Mouse (Mus musculus) forebrain, embryonic 11.5 days (tissue): ENCODE results near the gene Tmem167b. TPM values are rescaled to one million over a fixed set of nuclear protein-coding genes. Genes with fewer than 3 reads are reported as not detected.

Source experiments
- ATAC-seq: fragments of 200-750 bp; cut with Nextera tagmentation; replicated peaks from 2 replicates; pipeline ENCODE4 v1.8.0; 2017; ENCODE audit warnings: moderate TSS enrichment; ENCODE audit not compliant: low FRiP score
- DNase-seq: peaks from one replicate; pipeline ENCODE4 v3.0.0-alpha.2; 2017; ENCODE audit warnings: low spot score
- H3K27ac ChIP-seq: fragments of 300-500 bp; sonication (generic); 2 replicates; pipeline ENCODE4 v1.5.1; 2014; ENCODE audit warnings: low read depth, low read length
- H3K27me3 ChIP-seq: fragments of 300-500 bp; sonication (generic); 2 replicates; pipeline ENCODE4 v1.6.1; 2014; ENCODE audit warnings: mild to moderate bottlenecking, low read length, mixed read lengths; ENCODE audit not compliant: control insufficient read depth, insufficient read depth
- H3K36me3 ChIP-seq: fragments of 300-500 bp; sonication (generic); 2 replicates; pipeline ENCODE4 v1.6.1; 2014; ENCODE audit warnings: mild to moderate bottlenecking, low read length, moderate library complexity, mixed read lengths; ENCODE audit not compliant: control insufficient read depth, insufficient read depth
- H3K4me1 ChIP-seq: fragments of 300-500 bp; sonication (generic); replicated peaks from 2 replicates; pipeline ENCODE4 v1.6.1; 2014; ENCODE audit warnings: low read length, mixed read lengths; ENCODE audit not compliant: control insufficient read depth, insufficient read depth
- H3K4me2 ChIP-seq: fragments of 300-500 bp; sonication (generic); 2 replicates; pipeline ENCODE4 v1.6.1; 2014; ENCODE audit warnings: low read depth, mild to moderate bottlenecking, low read length, moderate library complexity, mixed read lengths; ENCODE audit not compliant: severe bottlenecking
- H3K4me3 ChIP-seq: fragments of 300-500 bp; sonication (generic); 2 replicates; pipeline ENCODE4 v1.5.1; 2014; ENCODE audit warnings: low read depth, low read length
- H3K9ac ChIP-seq: fragments of 300-500 bp; sonication (generic); 2 replicates; pipeline ENCODE4 v1.6.1; 2014; ENCODE audit warnings: low read length
- H3K9me3 ChIP-seq: fragments of 300-500 bp; sonication (generic); 2 replicates; pipeline ENCODE4 v1.6.1; 2016; ENCODE audit warnings: low read length, mixed read lengths; ENCODE audit not compliant: control insufficient read depth
- WGBS: fragments of 180-500 bp; shearing (Covaris S2); extraction: QIAGEN DNeasy Blood & Tissue Kit; methylation state at CpG from one replicate; pipeline ENCODE4 v1.1.7; 2014; 5-methylcytosine and 5-hydroxymethylcytosine counted together
- polyA plus RNA-seq: library from polyadenylated mRNA; unstranded; fragments of >200 nt; fragmentation: Nextera tagmentation; extraction: Ambion mirVana; gene quantifications from 2 replicates; pipeline ENCODE4 v1.2.1, GENCODE M21; 2014

The Tmem167b gene
- polyA plus RNA-seq, 1 experiment from 2014 or later: 53.3 TPM

DNA sequence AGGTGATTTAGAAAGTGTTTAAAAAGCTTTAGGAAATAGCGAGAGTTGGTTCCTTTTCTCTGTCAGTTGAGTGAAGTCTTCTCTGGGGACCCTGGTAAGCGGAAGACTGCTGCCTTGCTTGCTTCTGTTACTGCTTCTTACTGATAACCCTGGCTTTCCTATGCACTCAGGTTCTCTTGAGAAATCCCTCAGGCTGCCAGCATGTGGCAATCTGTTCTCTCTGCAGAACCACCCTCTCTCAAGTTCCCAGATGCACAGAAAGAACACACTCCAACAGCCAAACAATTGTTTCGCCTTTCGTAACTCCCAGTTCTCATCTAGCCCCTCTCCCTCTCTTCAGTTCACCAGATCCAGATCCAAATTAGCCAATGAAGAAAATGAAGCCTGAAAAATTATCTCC lies 4.4 kb downstream of the Tmem167b start:
- Histone ChIP-seq H3K4me3 (no peak overlapping the region), H3K4me1 (peaks cover 2% of the 10 kb centered on the region; the same call in 1 of the 2 replicates), H3K36me3 (no peaks in the 10 kb centered on the region; the same call in 1 of the 2 replicates), H3K9me3 (no peaks in the 10 kb centered on the region), H3K9ac (no peak overlapping the region), H3K27ac (no peak overlapping the region), H3K4me2 (no peak overlapping the region), H3K27me3 (no peaks in the 10 kb centered on the region)
- no peak for DNase-seq
- ATAC-seq: no peak
- 93% methylated on average over 4 of the region's 4 CpGs for WGBS

DNA sequence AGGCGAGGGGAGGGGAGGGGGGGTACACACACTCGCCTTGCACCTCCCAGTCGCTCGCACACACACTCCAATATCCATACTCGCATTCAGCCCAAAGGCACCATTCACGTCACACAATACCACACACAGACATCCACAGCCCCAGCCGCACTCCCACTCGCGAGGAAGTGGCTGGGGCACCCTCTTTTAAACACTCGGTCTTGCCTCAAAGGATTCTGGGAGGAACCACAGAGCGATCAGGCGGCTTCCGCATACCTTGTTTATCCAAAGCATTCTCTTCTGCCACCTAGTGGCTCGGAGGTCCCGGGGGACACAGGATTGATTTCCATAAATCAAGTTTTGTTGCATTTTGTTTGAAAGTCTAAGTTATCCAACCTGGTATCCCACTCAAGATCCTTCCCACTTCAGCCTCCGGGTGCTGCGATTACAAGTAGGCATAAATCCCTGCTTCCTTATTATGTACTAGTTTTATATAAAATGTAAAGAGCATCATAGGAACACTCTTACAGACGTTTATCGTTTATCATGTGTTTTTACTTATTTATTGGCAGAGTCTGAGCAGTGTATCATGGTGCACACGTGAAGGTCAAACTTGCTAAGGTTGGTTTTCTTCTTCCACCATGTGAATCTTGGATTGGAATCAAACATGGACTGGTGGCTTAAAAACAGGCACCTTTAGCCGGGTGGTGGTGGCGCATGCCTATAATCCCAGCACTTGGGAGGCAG lies 7.5 kb downstream of the Tmem167b start:
- peak overlapping the region; percentile 83 for H3K27ac ChIP-seq
- H3K4me1 ChIP-seq: no peaks in the 10 kb centered on the region; the same call in 1 of the 2 replicates
- WGBS: 18% methylated on average over 22 of the region's 22 CpGs
- DNase-seq (peak; percentile 93), ATAC-seq (peak; percentile 95)
- H3K36me3 ChIP-seq: no peaks in the 10 kb centered on the region; the same call in 1 of the 2 replicates
- H3K9ac ChIP-seq: peak overlapping the region; percentile 98
- no peaks in the 10 kb centered on the region for H3K27me3 ChIP-seq
- H3K4me2 ChIP-seq: peak overlapping the region; percentile 78
- peak overlapping the region; percentile 91 for H3K4me3 ChIP-seq
- H3K9me3 ChIP-seq: no peaks in the 10 kb centered on the region

DNA sequence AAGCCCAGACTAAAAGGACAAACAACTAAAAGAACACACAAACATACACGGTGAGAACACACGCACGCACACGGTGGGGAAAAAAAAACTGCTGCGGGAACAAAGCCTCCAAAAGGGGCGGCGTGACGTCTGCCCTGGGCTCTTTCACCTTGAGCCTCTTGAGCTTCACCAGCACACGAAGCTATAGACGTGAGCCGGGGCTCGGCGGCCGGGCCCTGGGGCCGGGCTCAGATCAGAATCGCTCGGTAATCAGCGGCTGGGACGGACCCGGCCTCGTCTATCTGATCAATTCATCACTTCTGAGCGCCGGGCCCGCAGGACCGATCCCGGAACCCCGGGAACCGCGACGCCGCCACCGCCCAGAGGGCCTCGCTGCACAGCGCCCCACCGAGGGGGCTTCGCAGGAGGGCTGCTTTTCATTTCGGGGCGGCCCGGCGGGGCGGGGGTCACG lies 8.1 kb downstream of the Tmem167b start:
- no peaks in the 10 kb centered on the region; the same call in 1 of the 2 replicates for H3K36me3 ChIP-seq
- H3K4me2 ChIP-seq: peak overlapping the region; percentile 78
- H3K9ac ChIP-seq: peak overlapping the region; percentile 98
- peak overlapping the region; percentile 83 for H3K27ac ChIP-seq
- ATAC-seq (peak; percentile 80), DNase-seq (no peak)
- H3K4me3 ChIP-seq: peak overlapping the region; percentile 91
- no peaks in the 10 kb centered on the region; the same call in 1 of the 2 replicates for H3K4me1 ChIP-seq
- H3K27me3 ChIP-seq: no peaks in the 10 kb centered on the region
- under 1% methylated on average over 42 of the region's 42 CpGs for WGBS
- H3K9me3 ChIP-seq: no peaks in the 10 kb centered on the region

DNA sequence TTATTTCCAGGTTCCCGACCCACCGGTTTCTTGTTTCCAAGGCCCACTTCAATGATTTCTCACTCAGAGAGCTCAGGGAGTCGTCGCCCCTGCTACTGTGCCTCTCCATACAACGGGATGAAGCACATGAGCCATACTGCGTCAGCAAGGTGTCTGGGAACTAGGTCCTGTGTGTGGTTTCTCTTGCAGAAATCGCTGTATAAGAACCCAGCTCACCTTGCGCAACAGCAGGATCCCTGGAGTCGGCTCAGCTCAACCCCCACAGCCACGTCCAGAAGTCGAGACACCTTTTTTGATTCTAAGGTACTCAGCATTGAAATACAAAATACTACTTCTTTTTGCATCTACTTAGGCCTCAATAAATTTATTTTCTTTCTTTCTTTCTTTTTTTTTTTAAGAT lies 20.0 kb downstream of the Tmem167b start:
- H3K4me3 ChIP-seq: no peak overlapping the region
- no peaks in the 10 kb centered on the region for H3K9me3 ChIP-seq
- H3K27me3 ChIP-seq: no peaks in the 10 kb centered on the region
- H3K4me2 ChIP-seq: no peak overlapping the region
- H3K27ac ChIP-seq: no peak overlapping the region
- 86% methylated on average over 11 of the region's 11 CpGs for WGBS
- DNase-seq (no peak), ATAC-seq (no peak)
- no peak overlapping the region for H3K9ac ChIP-seq
- H3K36me3 ChIP-seq: no peaks in the 10 kb centered on the region
- no peaks in the 10 kb centered on the region for H3K4me1 ChIP-seq

DNA sequence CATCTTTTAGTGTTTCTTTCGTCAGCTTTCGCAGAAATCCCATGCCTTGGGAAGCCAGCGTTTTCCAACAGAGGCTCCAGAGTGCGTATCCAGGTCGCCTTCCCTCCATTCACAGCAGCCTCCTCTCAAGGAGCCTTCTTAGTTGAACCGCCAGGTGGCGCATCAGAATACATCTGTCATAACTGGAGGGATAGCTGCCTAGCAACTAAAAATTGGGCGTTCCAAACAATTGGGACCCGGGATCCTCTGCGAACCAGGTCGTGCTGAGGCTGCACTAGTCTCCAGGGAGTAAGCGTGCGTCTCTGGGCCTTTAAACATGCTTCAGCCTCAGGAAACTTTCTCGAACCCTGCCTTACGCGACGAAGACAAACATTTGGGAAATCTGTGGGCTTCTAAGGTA lies 25.0 kb downstream of the Tmem167b start:
- DNase-seq (peak; percentile 90), ATAC-seq (peak; percentile 82)
- WGBS: 6% methylated on average over 17 of the region's 17 CpGs
- H3K27me3 ChIP-seq: peaks cover 8% of the 10 kb centered on the region
- no peaks in the 10 kb centered on the region for H3K9me3 ChIP-seq
- H3K4me2 ChIP-seq: peak overlapping the region; percentile 38
- no peaks in the 10 kb centered on the region; the same call in 1 of the 2 replicates for H3K4me1 ChIP-seq
- no peak overlapping the region for H3K9ac ChIP-seq
- H3K36me3 ChIP-seq: no peaks in the 10 kb centered on the region
- H3K27ac ChIP-seq: no peak overlapping the region
- no peak overlapping the region for H3K4me3 ChIP-seq

DNA sequence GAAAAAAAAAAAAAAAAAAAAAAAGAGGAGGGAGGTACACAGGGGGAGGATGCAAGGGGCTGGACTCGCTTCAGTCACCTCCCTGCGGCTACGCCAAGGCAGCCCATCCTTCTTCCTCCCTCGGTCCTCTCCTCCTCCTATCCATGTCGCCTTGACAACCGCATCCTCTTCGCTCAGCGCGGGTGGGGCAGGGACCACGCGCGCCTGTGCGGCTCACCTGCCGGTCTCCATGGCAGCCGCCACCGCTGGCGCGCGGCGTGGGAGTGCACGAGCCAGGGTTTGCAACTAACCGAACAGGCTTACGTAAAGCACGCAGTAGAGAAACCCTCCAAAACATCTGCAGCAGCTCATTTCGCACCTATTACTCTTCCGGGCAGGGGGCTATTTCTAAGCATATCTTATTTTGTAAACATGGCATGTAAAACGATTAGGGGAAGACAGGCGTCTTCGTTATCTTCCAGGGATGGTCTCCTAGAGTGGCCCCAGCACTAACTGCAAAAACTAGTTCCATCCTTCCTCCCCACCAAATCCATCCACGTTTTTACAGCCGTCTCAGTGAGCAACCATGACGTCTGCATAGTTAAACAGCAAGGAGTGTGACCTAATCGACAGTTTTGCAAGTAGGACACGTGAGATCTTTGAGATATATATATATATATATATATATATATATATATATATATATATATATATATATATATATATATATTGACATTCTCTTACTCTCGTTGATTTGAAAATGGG lies 25.6 kb downstream of the Tmem167b start, which contains the start of gene 5330417C22Rik:
Gene 5330417C22Rik (minus strand): TSS at position 20 of the 744 bp plus-strand sequence.
- no peaks in the 10 kb centered on the region; the same call in 1 of the 2 replicates for H3K4me1 ChIP-seq
- peak within 1 kb of the TSS; percentile 47 for H3K4me3 ChIP-seq
- H3K27ac ChIP-seq: no peak within 1 kb of the TSS
- whole genome bisulfite sequencing: 2% methylated on average over 35 of the region's 35 CpGs
- H3K27me3 ChIP-seq: peaks cover 8% of the 10 kb centered on the region
- H3K4me2 ChIP-seq: peak within 1 kb of the TSS; percentile 93
- no peaks in the 10 kb centered on the region for H3K9me3 ChIP-seq
- DNase-seq (peak; percentile 67), ATAC-seq (peak; percentile 81)
- peak within 1 kb of the TSS; percentile 35; the same call in 1 of the 2 replicates for H3K9ac ChIP-seq
- no peaks in the 10 kb centered on the region for H3K36me3 ChIP-seq

DNA sequence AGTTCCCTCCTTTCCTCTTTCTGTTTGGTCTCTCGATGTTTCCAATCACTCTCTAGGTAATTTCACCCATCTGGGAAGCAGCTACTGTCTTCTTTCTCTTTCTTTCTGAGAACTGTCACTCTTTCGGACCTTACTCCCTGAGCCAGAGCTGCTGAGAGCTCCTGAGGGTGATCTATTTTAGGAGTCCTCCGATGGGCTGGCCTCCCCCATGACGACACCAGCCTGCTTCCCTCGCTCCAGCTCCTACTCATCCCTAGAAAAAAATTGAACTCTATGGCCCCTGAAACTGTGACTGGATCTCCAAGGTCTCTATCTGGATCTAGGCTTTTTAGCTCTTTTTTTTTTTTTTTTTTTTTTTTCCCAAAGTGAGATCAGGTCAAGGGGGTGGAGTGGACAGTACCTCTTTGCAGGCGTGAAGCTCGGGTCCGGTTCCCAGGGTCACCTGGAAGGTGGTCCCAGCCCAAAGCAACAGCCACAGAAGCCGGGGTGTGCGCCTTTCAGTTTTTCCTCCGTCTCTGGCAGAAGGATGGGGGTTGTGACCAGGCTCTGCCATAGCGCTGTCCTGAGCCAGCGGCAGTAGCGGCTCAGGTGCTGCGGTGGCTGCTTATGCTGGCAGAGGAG lies 26.3 kb downstream of the Tmem167b start:
- Histone ChIP-seq H3K27ac (no peak overlapping the region), H3K4me1 (no peaks in the 10 kb centered on the region; the same call in 1 of the 2 replicates), H3K27me3 (peaks cover 8% of the 10 kb centered on the region), H3K36me3 (no peaks in the 10 kb centered on the region), H3K4me3 (peak overlapping the region; percentile 47), H3K9me3 (no peaks in the 10 kb centered on the region), H3K9ac (peak overlapping the region; percentile 35; the same call in 1 of the 2 replicates), H3K4me2 (peak overlapping the region; percentile 93)
- 6% methylated on average over 15 of the region's 15 CpGs for WGBS
- no peak for ATAC-seq
- peak; percentile 59 for DNase-seq

DNA sequence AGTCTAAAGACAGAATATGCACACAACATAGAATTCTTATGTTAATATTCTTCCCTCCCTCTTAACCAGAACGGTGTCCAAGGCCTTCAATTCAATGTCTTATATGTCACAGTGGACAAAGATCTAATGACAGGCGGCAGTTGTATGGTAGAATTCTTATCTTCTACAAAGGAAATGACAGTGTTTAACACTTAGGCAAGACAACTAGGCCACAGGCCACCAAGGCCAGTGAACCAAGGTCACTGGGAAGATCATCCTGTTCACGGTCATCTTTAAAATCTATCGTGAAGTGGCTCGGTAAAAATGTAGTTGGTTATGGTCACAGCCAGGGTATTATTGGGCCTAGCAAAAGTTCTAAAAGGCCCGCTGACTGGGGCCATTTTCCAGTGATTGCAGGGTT lies 28.3 kb downstream of the Tmem167b start, which contains the start of gene 1700013F07Rik:
Gene 1700013F07Rik (plus strand): TSS at position 200 of the 400 bp plus-strand sequence.
- ATAC-seq (no peak), DNase-seq (no peak)
- Histone ChIP-seq H3K36me3 (no peaks in the 10 kb centered on the region), H3K4me3 (no peak within 1 kb of the TSS), H3K4me2 (no peak within 1 kb of the TSS), H3K27me3 (peaks cover 8% of the 10 kb centered on the region), H3K27ac (no peak within 1 kb of the TSS), H3K9me3 (no peaks in the 10 kb centered on the region), H3K4me1 (no peaks in the 10 kb centered on the region; the same call in 1 of the 2 replicates), H3K9ac (no peak within 1 kb of the TSS)
- 90% methylated on average over 6 of the region's 6 CpGs for WGBS
